Mouse (Mus musculus): ENCODE results near the gene Foxp2.

DNA sequence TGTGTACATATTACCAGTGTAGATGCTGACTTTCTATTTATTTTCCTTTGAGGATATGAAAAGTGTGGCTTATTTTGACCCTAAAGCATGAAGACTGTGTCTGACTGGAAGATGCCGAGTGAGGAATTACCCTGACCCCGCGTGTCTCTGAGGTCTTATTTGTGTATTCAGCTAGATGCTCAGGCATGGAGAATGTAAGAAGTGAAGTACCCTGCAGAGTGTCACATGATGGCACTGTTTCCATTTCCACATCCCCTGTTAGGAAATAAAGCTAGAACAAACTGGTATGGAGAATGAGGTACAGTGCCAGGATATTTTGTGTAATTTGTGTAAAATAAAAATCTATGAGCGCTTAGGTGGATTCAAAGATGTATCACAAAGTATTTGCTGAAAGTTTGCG, 219.8 kb downstream of the Foxp2 start:
- TF ChIP-seq POLR2A (IDR thresholded peaks at IDR 0.05; ENCODE audit: low read depth, low read length) (no peak), CTCF (IDR thresholded peaks at IDR 0.05; ENCODE audit: borderline replicate concordance, insufficient read depth, low read length) (no peak)

All from embryonic fibroblast, embryonic 13.5 days (primary cell).